Mouse (Mus musculus) retina, postnatal 7 days (tissue): ENCODE measurements around the gene Wipf1.

ENCODE experiments used
- DNase-seq: peaks from one replicate; pipeline ENCODE4 v3.0.0-alpha.2; 2012; ENCODE audit warnings: low read depth, low spot score

Wipf1 gene

GRCm38 (mm10) chr2:73440319-73440718, 89.2 kb downstream of the Wipf1 start:
- no peak for DNase-seq

GRCm38 (mm10) chr2:73436976-73437375, 92.6 kb downstream of the Wipf1 start:
- DNase-seq: no peak

DNA sequence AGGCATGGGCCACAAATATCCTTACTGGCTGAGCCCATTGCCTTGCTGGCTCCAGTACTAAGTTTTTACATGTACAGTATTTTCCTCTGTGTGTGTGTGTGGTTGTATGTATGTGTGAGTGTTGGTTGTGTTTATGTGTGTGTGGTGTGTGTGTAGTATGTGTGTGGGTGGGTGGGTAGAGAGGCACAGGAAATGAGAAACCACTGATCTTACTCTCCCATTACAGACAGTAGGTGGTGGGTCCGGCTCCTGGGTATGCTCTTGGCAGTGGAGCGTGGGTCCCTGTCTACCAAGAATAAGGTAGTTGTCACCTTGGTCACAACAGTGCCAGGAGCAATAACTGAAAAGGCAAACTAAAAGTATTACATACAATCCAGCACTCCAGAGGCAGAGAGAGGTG, 93.7 kb downstream of the Wipf1 start:
- DNase-seq: no peak

DNA sequence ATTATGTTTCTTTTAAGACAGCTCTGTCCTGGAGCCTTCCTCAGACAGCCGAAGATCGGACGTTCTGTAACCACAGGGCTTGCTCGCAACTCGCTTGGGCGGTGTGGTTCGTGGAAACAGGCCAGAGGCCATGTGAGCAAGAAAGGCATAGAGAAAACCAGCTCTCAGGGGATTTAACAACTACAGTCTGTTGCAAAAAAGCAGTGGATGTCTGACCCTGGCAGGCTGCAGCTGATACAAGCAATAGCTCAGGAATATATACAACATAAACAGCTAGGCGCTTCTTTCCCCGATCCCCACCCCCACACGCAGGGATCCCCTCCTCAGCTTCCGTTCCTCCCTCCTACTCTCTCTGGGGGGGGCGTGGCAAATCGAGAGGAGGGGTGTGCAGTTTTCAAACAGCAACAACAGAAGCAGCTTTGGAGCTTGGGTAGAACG, 97.6 kb downstream of the Wipf1 start:
- no peak for DNase-seq

- no peak for DNase-seq
These were observed 100.6 kb downstream of the Wipf1 start for GRCm38 (mm10) chr2:73428803-73429468.

- DNase-seq: peak; percentile 8
These were observed 102.2 kb downstream of the Wipf1 start for GRCm38 (mm10) chr2:73427293-73427692.

GRCm38 (mm10) chr2:73425822-73426221, 103.7 kb downstream of the Wipf1 start:
- no peak for DNase-seq

DNA sequence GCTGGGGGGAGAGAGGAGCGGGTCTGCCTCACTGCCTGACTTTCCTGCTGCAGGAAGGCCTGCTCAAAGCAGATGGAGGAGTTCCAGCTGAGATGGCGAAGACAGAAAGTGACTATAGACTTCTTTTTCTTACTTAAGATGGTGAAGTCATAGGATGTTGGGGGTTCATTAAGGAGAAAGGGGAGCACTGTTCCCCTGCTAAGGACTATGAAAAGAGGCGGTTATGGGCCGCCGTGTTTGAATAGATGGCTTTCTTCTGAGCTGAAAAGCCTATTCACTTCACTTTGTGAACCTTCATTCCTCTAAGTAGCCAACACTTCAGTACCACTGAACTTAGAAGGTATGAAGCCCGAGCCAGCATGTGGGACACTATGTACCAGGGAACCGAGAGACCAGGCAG, 109.8 kb downstream of the Wipf1 start:
- DNase-seq: no peak

DNA sequence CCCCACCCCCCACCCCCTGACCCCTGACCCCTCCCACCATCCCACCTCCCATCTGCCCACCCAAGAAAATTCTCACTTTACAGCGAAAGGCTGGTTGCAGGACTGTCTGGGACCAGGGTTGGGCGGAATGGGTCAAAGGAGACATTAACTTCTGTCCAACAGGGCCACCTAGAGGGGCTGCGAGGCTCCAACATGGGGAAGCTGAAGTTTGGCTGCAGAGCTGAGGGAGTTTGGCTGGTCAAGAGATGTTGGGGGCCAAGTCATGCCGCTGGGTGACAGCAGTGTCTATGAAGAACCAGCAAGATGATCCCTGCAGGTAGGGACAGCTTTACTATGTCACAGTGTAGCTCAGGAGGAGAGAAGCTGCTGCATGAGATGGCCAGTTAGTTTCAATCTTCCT, 110.2 kb downstream of the Wipf1 start:
- DNase-seq: no peak

DNA sequence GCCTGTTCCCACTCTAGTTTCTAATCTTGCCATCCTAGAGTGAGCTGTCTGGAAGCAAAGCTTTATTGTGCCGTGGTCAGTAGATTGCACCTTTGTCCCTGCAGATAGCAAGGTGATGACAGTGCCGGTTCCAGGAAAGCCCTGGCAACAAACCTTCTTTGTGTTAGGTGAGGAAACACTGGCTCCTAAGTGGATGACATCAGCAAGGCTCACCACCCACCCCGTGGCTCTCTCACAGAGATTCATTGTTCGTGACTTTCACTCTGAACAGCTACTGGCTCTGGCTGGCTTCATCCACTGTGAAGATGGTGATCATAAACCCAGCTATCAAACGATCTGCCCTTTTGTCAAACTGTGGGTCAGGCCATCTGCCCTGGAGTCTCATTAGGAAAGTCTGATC, 113.6 kb downstream of the Wipf1 start:
- no peak for DNase-seq

DNA sequence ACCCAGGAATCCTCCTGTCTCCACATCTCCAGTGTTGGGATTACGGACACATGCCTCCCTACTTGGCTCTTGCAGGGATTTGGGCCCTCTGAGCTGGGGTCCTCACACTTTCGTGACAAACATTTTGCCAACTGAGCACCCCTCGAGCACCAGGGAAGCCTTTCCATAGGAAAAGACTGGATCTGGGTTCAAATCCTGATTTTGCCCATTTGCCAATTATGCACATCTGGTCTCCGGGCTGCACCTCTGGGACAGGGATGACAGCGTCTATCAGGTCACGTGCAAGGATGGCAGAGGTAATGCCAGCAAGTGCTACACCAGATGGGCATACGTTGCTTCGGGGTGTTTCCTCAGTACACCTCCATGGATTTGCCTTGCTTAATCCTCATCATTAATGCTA, 119.5 kb downstream of the Wipf1 start:
- no peak for DNase-seq

- DNase-seq: no peak
These were observed 121.9 kb downstream of the Wipf1 start for GRCm38 (mm10) chr2:73407662-73408061.

DNA sequence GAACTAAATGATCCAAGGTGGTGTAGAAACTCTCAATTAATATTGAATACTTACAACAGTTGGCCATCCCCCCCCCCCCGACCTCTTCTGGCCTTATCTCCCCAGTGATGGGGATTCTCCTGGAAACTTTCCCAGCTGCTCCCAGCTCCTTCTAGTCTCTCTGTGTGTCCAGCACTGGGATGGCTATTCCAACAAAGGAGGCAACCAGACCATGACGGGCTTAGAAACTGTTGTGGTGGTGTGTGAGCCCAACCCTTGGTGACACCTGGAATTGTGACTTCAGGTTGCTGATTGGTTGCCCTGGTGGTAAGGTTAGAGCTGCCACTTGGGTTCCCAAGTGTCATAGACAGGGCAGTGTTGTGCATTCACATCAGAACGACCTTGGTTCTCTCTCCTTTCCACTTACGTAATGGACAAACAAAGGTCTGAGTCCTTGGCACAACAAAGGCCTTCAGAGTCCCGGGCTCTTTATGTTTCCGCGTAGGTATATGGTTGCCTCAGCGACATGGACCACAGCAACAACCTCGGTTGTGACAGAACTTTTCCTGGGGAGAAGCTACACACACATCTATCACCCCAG, 123.1 kb downstream of the Wipf1 start:
- no peak for DNase-seq

- DNase-seq: no peak
These were observed 124.6 kb downstream of the Wipf1 start for GRCm38 (mm10) chr2:73404980-73405379.

GRCm38 (mm10) chr2:73404442-73404841, 125.1 kb downstream of the Wipf1 start:
- no peak for DNase-seq

- no peak for DNase-seq
These were observed 126.0 kb downstream of the Wipf1 start for GRCm38 (mm10) chr2:73403385-73404013.

GRCm38 (mm10) chr2:73401689-73402088, 127.8 kb downstream of the Wipf1 start:
- no peak for DNase-seq

DNA sequence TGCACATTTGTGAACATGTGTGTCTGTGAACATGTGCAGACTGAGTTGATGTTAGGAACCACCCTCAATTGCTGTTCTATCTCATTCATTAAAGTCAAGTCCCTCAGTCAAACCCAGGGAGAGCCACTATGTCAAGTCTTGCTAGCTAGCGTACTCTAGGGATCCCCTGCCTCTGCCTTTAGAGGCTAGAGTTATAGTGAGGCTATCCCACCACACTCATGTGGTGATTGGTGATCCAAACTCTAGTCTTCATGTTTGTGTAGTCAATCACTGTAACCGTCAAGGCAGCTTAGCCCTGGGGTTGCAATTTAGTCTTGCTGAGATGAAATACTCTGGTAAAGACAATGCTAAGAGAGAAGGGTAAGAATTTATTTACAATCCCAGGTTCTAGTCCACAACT, 132.1 kb downstream of the Wipf1 start:
- no peak for DNase-seq

GRCm38 (mm10) chr2:73396828-73397325, 132.7 kb downstream of the Wipf1 start:
- DNase-seq: no peak

DNA sequence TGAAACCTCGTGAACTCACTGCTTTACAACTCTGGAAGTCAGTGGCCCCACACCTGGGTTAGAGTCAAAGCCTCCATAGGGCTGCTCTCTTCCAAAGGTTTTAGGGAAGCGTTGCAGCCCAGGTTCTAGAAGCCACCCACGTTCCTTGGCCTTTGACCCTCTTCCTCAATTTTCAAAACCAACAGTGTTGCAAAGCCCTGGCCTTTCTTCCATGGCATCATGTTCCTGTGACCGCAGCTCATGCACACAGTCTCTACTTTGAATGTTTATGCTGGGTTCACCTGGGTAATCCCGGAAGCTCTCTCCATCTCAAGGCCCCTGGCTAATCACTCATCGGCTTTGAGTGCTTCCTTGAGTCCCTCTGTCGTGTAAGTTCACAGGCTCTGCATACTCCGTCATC, 134.0 kb downstream of the Wipf1 start:
- DNase-seq: no peak

DNA sequence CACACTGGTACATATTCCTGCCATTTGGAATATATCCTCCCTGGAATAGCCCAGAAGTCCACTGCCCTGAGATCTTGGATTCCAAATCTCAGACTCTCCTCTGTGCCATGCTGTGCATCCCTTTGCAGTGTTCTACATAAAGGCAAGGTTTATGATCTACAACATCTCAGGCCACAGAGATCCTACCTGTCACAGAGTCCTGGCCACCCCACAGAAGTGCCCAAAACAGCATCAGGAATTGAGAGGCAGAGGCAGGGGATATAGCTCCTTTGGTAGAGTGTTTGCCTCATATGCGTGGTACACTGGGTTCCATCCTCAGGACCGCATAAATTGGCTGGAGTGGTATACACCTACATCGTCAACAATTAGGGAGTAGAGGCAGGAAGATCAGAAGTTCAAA, 135.1 kb downstream of the Wipf1 start:
- DNase-seq: no peak

DNA sequence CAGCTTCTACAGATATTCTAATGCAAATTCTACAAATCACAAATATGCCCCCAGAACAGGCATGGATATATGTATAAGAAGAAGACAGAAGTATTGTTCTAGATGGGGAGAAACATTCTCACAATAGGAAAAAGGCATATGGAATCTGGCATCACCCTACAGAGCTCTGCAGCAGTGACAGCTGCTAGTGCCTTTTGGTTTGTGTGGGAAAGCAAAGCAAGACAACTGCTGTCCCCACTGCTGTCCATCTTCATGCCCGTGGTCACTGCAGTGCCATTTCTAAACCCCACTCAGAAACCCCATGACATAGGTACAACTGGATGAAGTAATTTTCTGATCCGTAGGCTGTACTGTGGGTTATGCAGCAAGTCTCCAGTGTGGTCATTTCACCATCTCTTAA, 136.8 kb downstream of the Wipf1 start:
- DNase-seq: no peak

GRCm38 (mm10) chr2:73389951-73390350, 139.6 kb downstream of the Wipf1 start:
- DNase-seq: no peak
